Mouse (Mus musculus): ENCODE results near the gene Lama1. TPM values are rescaled to one million over a fixed set of nuclear protein-coding genes. Genes with fewer than 3 reads are reported as not detected.

The Lama1 gene
- polyA plus RNA-seq, 1 experiment from 2014 or later: 0.72 TPM

GRCm38 (mm10) chr17:67697461-67697891, 417 bp downstream of the Lama1 start:
- TF ChIP-seq EP300 (IDR thresholded peaks at IDR 0.05; ENCODE audit: low read depth): no peak
- no peak for TF ChIP-seq CTCF (IDR thresholded peaks at IDR 0.05; ENCODE audit: low read depth)
- no peaks in the 10 kb centered on the region for H3K36me3 ChIP-seq (replicated peaks; ENCODE audit: insufficient read depth, low read length)
- H3K27me3 ChIP-seq (ENCODE audit: insufficient read depth, low read length): 0 out of 2 replicates have a peak, but pooled peaks cover 6% of the 10 kb centered on the region
- H3K4me3 ChIP-seq (ENCODE audit: low read depth, low read length): peak overlapping the region; percentile 57
- no peak overlapping the region for H3K27ac ChIP-seq (ENCODE audit: low read depth)
- peak; percentile 17 for DNase-seq
- under 1% methylated on average over 32 of the region's 32 CpGs for WGBS (ENCODE audit: insufficient replicate concordance)
- H3K4me1 ChIP-seq (ENCODE audit: insufficient read depth): peaks cover 3% of the 10 kb centered on the region; the same call in 1 of the 2 replicates
- peak overlapping the region; percentile 89 for H3K4me2 ChIP-seq (ENCODE audit: low read depth, low read length)
- ATAC-seq: peak; percentile 66
- no peaks in the 10 kb centered on the region for H3K9me3 ChIP-seq (ENCODE audit: low read length)
- peak overlapping the region; percentile 44 for H3K9ac ChIP-seq (replicated peaks)

GRCm38 (mm10) chr17:67698301-67698700, 1.2 kb downstream of the Lama1 start:
- Histone ChIP-seq H3K36me3 (replicated peaks; ENCODE audit: insufficient read depth, low read length) (no peaks in the 10 kb centered on the region), H3K4me2 (ENCODE audit: low read depth, low read length) (peak overlapping the region; percentile 89), H3K4me1 (ENCODE audit: insufficient read depth) (peaks cover 3% of the 10 kb centered on the region; the same call in 1 of the 2 replicates), H3K9ac (replicated peaks) (no peak overlapping the region), H3K9me3 (ENCODE audit: low read length) (no peaks in the 10 kb centered on the region), H3K27me3 (ENCODE audit: insufficient read depth, low read length) (0 out of 2 replicates have a peak, but pooled peaks cover 6% of the 10 kb centered on the region), H3K4me3 (ENCODE audit: low read depth, low read length) (0 out of 2 replicates have a peak overlapping the region, but pooled peaks have one; percentile 6), H3K27ac (ENCODE audit: low read depth) (no peak overlapping the region)
- 9% methylated on average over 13 of the region's 13 CpGs for WGBS (ENCODE audit: insufficient replicate concordance)
- no peak for TF ChIP-seq CTCF (IDR thresholded peaks at IDR 0.05; ENCODE audit: low read depth)
- TF ChIP-seq EP300 (IDR thresholded peaks at IDR 0.05; ENCODE audit: low read depth): no peak
- no peak for DNase-seq
- ATAC-seq: no peak

- H3K4me2 ChIP-seq (ENCODE audit: low read depth, low read length): no peak overlapping the region
- no peak overlapping the region for H3K27ac ChIP-seq (ENCODE audit: low read depth)
- no peak overlapping the region for H3K4me3 ChIP-seq (ENCODE audit: low read depth, low read length)
- no peak for ATAC-seq
- WGBS (ENCODE audit: insufficient replicate concordance): 63% methylated on average over 9 of the region's 9 CpGs
- no peak overlapping the region for H3K9ac ChIP-seq (replicated peaks)
- peaks cover 3% of the 10 kb centered on the region; the same call in 1 of the 2 replicates for H3K4me1 ChIP-seq (ENCODE audit: insufficient read depth)
- no peaks in the 10 kb centered on the region for H3K36me3 ChIP-seq (replicated peaks; ENCODE audit: insufficient read depth, low read length)
- H3K9me3 ChIP-seq (ENCODE audit: low read length): no peaks in the 10 kb centered on the region
- H3K27me3 ChIP-seq (ENCODE audit: insufficient read depth, low read length): 0 out of 2 replicates have a peak, but pooled peaks cover 6% of the 10 kb centered on the region
- no peak for DNase-seq
- TF ChIP-seq EP300 (IDR thresholded peaks at IDR 0.05; ENCODE audit: low read depth): no peak
- no peak for TF ChIP-seq CTCF (IDR thresholded peaks at IDR 0.05; ENCODE audit: low read depth)
Measured at GRCm38 (mm10) chr17:67701761-67702160, 4.7 kb downstream of the Lama1 start.

- H3K9ac ChIP-seq (replicated peaks): no peak overlapping the region
- no peaks in the 10 kb centered on the region for H3K4me1 ChIP-seq (ENCODE audit: insufficient read depth)
- no peaks in the 10 kb centered on the region for H3K9me3 ChIP-seq (ENCODE audit: low read length)
- no peak overlapping the region for H3K4me3 ChIP-seq (ENCODE audit: low read depth, low read length)
- no peak overlapping the region for H3K27ac ChIP-seq (ENCODE audit: low read depth)
- WGBS (ENCODE audit: insufficient replicate concordance): 58% methylated on average over 3 of the region's 3 CpGs
- TF ChIP-seq CTCF (IDR thresholded peaks at IDR 0.05; ENCODE audit: low read depth) (no peak), EP300 (IDR thresholded peaks at IDR 0.05; ENCODE audit: low read depth) (no peak)
- DNase-seq (no peak), ATAC-seq (no peak)
- H3K4me2 ChIP-seq (ENCODE audit: low read depth, low read length): no peak overlapping the region
- H3K36me3 ChIP-seq (replicated peaks; ENCODE audit: insufficient read depth, low read length): no peaks in the 10 kb centered on the region
- H3K27me3 ChIP-seq (ENCODE audit: insufficient read depth, low read length): no peaks in the 10 kb centered on the region
Measured at GRCm38 (mm10) chr17:67702941-67703340, 5.9 kb downstream of the Lama1 start.

- no peak overlapping the region for H3K27ac ChIP-seq (ENCODE audit: low read depth)
- no peak for DNase-seq
- H3K9ac ChIP-seq (replicated peaks): no peak overlapping the region
- WGBS (ENCODE audit: insufficient replicate concordance): 68% methylated on average over 10 of the region's 10 CpGs
- H3K9me3 ChIP-seq (ENCODE audit: low read length): no peaks in the 10 kb centered on the region
- ATAC-seq: no peak
- TF ChIP-seq CTCF (IDR thresholded peaks at IDR 0.05; ENCODE audit: low read depth) (no peak), EP300 (IDR thresholded peaks at IDR 0.05; ENCODE audit: low read depth) (no peak)
- H3K27me3 ChIP-seq (ENCODE audit: insufficient read depth, low read length): no peaks in the 10 kb centered on the region
- no peaks in the 10 kb centered on the region for H3K4me1 ChIP-seq (ENCODE audit: insufficient read depth)
- H3K4me2 ChIP-seq (ENCODE audit: low read depth, low read length): no peak overlapping the region
- no peaks in the 10 kb centered on the region for H3K36me3 ChIP-seq (replicated peaks; ENCODE audit: insufficient read depth, low read length)
- no peak overlapping the region for H3K4me3 ChIP-seq (ENCODE audit: low read depth, low read length)
Measured at GRCm38 (mm10) chr17:67705035-67705769, 8.1 kb downstream of the Lama1 start.

- TF ChIP-seq CTCF (IDR thresholded peaks at IDR 0.05; ENCODE audit: low read depth) (no peak), EP300 (IDR thresholded peaks at IDR 0.05; ENCODE audit: low read depth) (no peak)
- DNase-seq: no peak
- Histone ChIP-seq H3K27ac (ENCODE audit: low read depth) (no peak overlapping the region), H3K4me3 (ENCODE audit: low read depth, low read length) (no peak overlapping the region), H3K4me1 (ENCODE audit: insufficient read depth) (no peaks in the 10 kb centered on the region; the same call in 1 of the 2 replicates), H3K4me2 (ENCODE audit: low read depth, low read length) (no peak overlapping the region), H3K36me3 (replicated peaks; ENCODE audit: insufficient read depth, low read length) (no peaks in the 10 kb centered on the region), H3K9me3 (ENCODE audit: low read length) (no peaks in the 10 kb centered on the region), H3K27me3 (ENCODE audit: insufficient read depth, low read length) (no peaks in the 10 kb centered on the region), H3K9ac (replicated peaks) (no peak overlapping the region)
- WGBS (ENCODE audit: insufficient replicate concordance): 71% methylated on average over 5 of the region's 5 CpGs
- no peak for ATAC-seq
Measured at GRCm38 (mm10) chr17:67706372-67706771, 9.3 kb downstream of the Lama1 start.
